Mouse (Mus musculus) layer of hippocampus, adult 2 months (tissue): ENCODE results near the gene Zfp94. TPM values are rescaled to one million over a fixed set of nuclear protein-coding genes. Genes with fewer than 3 reads are reported as not detected.

Experiments
- DNase-seq, 2 experiments: peaks; one replicate each; pipeline ENCODE4 v3.0.0; 2022; ENCODE audit warnings: low spot score in 2 of 2
- H3K27ac ChIP-seq: fragments of 200-600 bp; 2 replicates; pipeline ENCODE4 v1.8.1; 2022
- H3K4me3 ChIP-seq: fragments of 200-600 bp; 2 replicates; pipeline ENCODE4 v1.8.1; 2022; ENCODE audit warnings: mild to moderate bottlenecking
- CTCF ChIP-seq: fragments of 200-600 bp; conservative IDR thresholded peaks from 2 replicates; pipeline ENCODE4 v1.8.1; 2022; ENCODE audit warnings: antibody characterized with exemption, mild to moderate bottlenecking, moderate library complexity
- total RNA-seq, 2 experiments: library from RNA; stranded (reverse); gene quantifications; 2 replicates each; pipeline ENCODE4 v1.2.3; 2021

Zfp94 gene
- total RNA-seq, 2 experiments from 2014 or later: 16.6 to 17.5 TPM

DNA sequence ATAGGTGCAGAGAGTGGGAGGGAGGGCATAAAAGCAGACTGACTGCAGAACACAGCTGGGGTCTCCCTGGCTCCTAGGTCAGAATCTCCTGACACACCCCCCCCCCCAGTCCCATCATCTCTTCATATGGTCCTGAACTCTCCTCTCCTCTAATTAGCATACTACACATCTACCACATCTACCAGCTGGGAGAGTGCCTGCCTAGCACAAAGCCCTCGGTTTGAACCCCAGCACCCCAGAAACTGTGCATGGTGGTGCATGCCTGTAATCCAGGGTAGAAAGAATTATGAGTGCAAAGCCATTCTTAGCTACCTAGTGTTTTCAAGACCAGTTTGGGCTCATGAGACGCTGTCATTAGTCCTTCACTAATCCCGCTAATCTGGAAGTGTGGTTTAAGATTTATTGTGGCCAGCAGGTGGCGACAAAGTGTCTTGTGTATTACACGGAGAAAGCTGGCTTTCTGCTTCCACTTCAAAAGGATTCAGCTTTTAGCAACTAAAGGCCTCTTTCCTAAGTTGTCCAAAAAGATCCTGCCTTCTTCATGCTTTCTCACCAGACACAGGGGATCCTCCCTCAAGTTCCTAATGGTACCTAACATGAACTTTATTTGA lies 19.3 kb upstream of the Zfp94 start:
- Histone ChIP-seq H3K4me3 (no peak overlapping the region), H3K27ac (no peak overlapping the region)
- peak; percentile 60 to 78 for DNase-seq
- peak; percentile 86 for TF ChIP-seq CTCF

DNA sequence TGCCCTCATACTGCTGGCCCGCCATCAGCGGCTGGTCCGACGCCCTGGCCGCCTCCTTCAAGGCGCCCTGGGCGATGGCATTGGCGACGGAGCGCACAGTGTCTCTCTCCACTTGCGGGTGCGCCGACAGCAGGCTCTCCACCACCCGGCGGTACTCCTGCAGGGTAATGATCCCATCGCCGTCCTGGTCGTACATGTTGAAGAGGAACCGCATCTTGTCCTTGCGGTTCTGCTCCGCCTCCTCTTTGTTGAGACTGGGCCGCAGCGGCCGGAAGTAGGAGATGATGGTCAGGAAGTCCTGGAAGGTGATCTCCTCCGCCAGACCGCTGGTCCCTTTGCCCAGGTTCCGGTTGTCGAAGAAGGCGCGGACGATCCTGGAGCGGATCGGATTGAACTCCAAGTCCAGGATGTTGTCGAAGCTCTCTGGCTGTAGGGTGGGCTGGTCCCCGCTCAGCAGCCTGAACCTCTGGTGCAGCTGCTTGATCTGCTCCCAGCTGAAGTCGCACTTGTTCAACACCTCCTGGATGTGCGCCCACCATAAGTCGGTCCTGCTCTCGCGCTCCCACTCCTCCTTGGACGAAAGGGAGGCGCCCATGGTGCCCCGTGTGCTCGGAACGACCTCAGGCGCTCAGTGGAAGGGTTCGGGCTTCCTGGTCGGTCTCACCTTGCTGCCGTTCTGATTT lies 17.0 kb upstream of the Zfp94 start, which contains the start of gene Tescl:
Tescl (minus strand) TSS at position 633 of the 683 bp plus-strand sequence.
- no peak within 1 kb of the TSS for H3K27ac ChIP-seq
- TF ChIP-seq CTCF: no peak
- peak within 1 kb of the TSS; percentile 23 for H3K4me3 ChIP-seq

DNA sequence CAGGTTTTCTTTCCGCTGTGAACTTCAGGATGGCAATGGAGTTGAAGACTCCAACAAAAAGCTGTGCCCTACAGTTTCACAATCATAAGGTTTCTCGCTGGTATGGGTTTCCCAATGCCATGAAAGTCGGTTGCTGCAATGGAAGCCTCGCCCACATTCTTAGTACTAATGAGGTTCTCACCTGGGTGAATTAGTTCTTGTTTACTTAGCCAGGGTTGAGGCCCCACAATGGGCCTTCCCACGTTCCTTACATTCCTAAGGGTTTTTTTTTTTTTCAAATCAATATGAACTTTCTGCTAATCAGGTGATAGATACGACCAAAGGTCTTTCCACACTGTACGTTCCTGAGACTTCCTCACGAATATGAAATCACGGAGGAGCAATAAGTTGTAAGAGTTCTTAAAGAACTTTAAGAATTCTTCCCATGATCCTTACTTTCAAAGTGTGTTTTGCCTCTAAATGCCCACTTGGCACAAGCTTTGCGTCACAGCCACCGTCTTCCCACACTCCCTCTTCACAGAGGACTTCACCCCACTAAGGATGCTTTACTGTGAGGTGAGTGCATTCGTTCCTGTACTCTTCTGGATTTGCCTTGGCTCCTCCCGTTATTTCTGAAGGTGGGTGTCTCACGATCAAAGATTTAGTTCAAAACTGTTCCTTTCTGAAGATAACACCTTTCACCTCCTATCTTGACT lies 11.0 kb upstream of the Zfp94 start:
- DNase-seq: no peak
- no peak for TF ChIP-seq CTCF
- H3K27ac ChIP-seq: no peak overlapping the region
- no peak overlapping the region for H3K4me3 ChIP-seq

More for the DNA sequence above, 17.0 kb upstream of the Zfp94 start, which contains the start of gene Tescl:
- DNase-seq: no peak

DNA sequence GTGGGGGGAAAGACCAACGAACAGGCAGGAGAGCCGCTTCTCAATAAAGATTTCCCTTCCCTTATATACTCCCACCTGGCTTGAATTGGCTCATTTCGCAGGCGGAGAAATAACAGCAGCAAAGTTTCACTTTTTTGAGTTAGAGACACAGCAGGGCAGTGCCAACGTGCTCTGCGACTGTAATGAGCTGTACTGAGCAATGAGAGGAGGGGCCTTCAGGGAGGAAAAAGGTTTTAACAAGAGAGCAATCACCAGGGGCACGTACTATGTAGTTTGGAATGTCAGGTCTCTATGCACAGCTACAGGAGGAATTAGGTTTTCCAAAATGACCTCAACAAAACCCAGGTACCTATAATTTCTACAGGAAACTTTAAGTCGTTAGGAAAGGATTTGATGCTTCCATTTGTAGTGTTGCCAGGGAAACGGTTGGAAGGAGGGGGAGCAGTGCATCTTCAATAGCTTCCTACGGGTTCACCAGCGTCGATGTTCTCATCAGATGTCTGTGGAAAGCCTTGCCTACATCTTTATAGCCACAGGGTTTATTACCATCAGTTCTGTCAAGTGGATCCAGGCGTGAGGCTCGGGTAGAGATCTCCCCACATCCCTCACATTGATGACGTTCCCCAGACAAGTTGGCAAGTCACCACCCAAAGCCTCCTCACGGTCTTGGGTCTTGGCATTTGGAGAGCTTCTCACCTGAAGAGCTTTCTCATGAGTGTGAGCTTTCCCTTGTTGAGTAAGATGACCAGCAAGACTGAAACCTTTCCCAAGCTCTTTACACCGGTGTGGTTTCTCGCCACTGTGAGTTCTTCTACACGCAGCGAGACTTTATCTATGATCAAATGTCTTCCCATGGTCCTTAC lies 10.0 kb upstream of the Zfp94 start:
- 0 out of 2 replicates have a peak overlapping the region, but pooled peaks have one; percentile 32 for H3K27ac ChIP-seq
- no peak overlapping the region; the same call in 1 of the 2 replicates for H3K4me3 ChIP-seq
- TF ChIP-seq CTCF: no peak
- DNase-seq: no peak

DNA sequence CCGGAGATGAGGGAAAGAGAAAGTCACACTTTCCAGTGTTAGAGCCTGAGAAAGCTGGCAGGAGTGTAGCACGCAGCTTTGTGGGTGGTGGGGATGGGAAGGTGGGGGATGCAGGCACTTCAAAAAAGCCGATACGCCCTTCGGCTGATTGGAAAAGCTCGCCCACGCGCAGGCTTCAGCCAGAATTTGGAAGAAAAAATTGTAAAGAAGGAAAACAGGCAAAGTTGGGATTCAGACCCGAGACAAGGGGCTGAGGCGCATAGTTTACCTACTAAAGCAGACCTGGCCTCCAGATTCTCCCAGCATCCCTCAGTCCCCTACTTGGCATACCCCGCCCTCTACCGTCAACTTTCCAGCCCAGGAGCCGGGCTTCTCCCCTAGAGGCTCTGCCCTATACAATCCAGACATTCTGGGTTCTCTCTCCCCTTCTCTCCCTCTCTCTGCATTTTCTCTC lies 9.2 kb upstream of the Zfp94 start:
- no peak for TF ChIP-seq CTCF
- peak overlapping the region; percentile 36; the same call in 1 of the 2 replicates for H3K27ac ChIP-seq

DNA sequence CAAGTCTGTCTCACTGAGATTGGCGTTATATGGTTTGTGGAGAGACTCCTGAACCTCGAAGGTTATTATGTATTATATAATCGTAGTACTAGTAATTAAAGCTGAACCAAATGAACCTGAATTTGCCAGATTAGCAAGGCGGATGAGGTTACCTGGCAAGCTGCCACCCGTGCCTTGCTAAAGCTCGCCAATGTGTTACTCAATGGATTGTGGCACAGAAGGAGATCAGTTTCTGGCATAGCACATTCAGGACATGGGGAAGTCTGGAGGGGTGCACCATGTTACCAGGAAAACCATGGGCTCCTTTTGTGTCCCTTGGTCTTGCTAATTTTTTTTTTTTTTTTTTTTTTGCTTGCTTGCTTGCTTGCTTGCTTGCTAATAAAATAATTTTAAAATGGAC lies 8.7 kb upstream of the Zfp94 start:
- DNase-seq: no peak
- Histone ChIP-seq H3K27ac (no peak overlapping the region), H3K4me3 (no peak overlapping the region; the same call in 1 of the 2 replicates)
- TF ChIP-seq CTCF: no peak

More for the DNA sequence above, 9.2 kb upstream of the Zfp94 start:
- DNase-seq: peak; percentile 33 to 38
- peak overlapping the region; percentile 38 for H3K4me3 ChIP-seq

DNA sequence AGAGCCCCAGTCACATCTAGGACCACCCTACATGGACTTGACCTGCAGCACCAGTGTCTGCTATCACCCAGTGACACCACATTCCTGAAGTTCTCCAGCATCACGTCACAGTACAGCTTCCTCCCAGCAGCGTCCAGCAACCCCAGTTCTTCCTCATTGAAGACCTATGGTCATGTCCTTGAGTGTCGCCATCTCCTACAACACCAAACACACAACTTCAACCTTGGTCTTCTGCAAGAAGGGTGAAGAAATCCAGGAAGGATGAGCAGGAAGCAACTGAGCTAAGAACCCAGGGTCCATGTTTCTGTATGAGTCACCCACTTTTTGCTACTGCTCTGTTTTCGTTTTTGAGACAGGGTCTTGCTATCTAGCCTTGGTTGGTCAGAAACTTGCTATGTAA lies 6.1 kb upstream of the Zfp94 start:
- Histone ChIP-seq H3K4me3 (no peak overlapping the region), H3K27ac (no peak overlapping the region)
- no peak for TF ChIP-seq CTCF
- DNase-seq: no peak

DNA sequence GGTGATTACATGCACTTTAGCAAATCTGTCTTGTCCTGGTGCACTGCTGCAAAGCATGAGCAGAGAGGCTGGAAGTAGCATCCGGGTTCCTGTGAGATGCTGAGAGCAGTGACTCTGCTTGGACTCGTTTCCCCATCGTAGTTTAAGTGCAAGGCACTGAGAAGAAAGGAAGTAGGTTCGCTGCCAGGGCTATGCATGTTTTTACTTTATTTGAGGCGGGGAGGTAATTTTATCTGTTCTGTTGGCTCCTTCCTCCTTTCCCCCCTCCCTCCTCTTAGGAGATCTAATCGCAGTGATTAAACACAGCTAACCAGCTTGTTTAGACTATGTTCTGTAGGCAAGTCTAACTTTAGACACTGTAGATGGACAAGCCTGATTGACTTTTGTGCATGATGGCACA lies 2.5 kb upstream of the Zfp94 start:
- H3K27ac ChIP-seq: no peak overlapping the region
- no peak for TF ChIP-seq CTCF
- no peak for DNase-seq

DNA sequence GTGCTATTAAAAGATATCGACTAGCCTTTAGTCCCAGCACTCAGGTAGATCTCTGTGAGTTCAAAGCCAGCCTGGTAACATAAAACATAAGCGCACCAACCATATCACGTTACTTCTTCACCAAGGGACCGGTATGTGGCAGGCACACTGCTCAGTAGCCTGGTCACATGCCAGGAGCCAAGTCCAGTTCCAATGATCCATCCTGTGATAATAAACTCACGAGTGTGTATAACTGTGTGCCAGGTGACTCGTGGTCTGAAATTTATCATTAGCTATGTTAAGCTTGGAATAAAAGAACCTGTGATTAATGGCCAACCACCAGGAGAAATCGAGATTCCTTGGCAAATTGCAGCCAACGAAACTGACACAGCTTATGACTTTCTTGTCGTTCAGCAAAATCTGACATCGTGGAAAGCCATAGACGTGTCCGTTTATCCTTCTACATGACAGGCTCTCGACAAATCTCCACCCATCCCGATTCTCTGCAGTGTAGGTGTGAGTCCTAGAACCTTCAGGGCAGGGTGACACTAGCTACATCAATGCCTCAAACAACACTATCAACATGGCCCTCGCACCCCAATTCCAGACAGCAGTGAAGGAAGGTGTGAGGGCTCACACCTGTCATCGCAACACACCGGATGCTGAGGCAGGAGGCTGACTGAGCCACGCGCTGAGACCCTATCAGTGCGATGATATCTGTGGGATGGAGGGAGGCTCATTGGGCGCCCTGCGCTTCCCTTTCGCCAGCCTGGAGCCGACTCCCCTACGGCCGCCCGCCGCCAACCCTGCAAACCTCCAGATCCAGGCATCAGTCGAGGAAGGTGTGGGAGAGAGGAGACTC lies 520 bp downstream of the Zfp94 start:
- peak overlapping the region; percentile 93 for H3K27ac ChIP-seq
- peak overlapping the region; percentile 76 for H3K4me3 ChIP-seq
- peak in 1 of 2 experiments; percentile 16 for DNase-seq
- no peak for TF ChIP-seq CTCF

More for the DNA sequence above, 2.5 kb upstream of the Zfp94 start:
- no peak overlapping the region for H3K4me3 ChIP-seq

DNA sequence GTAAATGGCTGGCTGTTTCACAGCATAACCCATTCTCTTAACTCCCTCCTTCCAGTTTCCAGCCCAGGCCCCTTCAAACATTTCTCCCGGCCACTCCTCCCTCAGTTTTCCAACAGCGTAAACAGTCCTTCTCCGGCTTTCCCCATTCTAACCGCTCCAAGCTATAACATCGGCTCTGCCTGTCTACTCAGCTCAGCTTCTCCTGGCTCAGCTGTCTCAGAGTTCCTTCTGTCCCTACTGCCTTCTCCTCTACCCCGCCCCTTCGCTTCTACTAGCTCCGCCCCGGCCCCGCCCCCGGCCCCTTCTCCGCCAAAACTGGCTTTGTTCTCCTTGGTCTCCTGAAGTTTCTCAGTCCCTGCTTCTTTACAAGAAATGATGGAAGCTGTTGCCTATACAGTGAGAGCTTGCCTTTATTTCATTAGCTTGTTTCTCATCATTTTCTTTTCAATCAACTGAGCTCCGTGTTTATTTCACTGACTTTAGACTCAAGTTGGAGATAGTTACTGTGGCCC lies 15.6 kb downstream of the Zfp94 start, which contains the start of gene Zfp61:
Zfp61 (minus strand) TSS at position 462 of the 512 bp plus-strand sequence.
- Histone ChIP-seq H3K27ac (peak within 1 kb of the TSS; percentile 95; the same call in 1 of the 2 replicates), H3K4me3 (peak within 1 kb of the TSS; percentile 86)
- no peak for DNase-seq
- no peak for TF ChIP-seq CTCF

DNA sequence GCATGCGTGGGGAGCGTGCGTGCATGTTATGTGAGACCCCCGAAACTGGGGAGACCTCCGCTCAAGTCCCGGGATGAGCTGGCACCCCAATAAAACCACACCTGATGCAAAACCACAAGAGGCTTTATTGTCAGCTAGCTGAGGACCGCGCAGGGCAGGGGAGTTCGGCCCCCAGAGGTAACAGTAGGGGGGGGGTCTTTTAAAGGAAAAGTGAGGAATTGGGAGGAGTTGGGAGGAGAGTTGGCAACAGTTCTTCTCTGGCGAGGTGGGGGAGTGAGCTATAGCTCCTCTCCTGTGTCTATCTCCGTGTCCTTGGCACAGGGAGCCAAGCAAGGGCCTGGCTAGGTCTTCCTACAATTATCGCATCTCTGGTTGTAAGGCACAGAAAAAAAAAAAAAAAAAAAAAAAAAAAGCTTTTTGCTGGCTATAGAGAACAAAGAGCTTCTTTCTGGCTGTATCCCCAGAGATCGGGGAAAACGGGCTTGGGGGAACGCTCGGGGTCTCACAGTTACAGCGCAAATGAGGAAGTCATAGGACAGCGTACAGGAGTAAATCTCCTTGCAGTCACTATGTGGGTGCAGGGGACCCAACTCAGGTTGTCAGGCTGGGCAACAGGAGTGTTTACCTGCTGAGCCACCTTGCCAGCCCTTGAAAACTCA lies 16.5 kb downstream of the Zfp94 start:
- Histone ChIP-seq H3K4me3 (peak overlapping the region; percentile 86), H3K27ac (peak overlapping the region; percentile 95)
- no peak for TF ChIP-seq CTCF
- DNase-seq: no peak
